Mouse (Mus musculus): ENCODE results near the gene Ocel1.

DNA sequence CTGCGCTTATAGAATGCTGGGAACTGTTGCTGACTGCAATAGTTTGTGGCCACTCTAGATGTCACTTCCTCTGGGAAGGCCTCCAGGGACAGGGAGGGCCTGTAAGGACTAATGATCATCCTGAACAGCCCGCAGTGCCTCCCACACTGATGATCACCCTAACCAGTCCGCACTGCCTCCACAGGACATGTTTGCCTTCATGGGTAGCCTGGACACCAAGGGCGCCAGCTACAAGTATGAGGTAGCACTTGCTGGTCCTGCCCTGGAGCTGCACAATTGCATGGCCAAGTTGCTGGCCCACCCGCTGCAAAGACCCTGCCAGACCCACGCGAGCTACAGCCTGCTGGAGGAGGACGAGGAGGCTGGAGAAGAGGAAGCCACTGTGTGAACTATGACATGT is 32.9 kb downstream of the Ocel1 start:
- TF ChIP-seq CTCF (IDR thresholded peaks at IDR 0.05; ENCODE audit: low read depth, low read length) (no peak), POLR2A (IDR thresholded peaks at IDR 0.05; ENCODE audit: extremely low read depth, insufficient read depth, low read length) (no peak)
